In the genomic region with DNA sequence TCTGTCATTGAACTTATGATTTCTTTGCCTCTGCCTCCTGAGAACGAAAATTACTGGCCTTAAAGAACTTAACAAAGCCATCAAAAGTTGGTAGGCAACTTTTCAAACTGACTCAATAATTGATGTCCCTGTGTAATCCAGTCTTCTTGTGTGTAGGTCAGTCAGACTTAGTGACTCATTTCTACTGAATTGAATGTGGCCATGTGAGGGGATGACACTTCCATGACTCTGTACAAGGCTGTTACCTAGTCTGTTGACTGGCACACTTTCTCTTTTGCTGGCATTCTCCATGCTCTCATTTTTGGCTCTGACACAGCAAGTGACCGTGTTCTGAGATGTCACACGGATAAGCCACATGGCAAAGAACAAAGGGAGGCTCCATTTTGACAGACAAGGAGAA, we compare ENCODE assay signal across 13 mouse cellular contexts.
"Had no signal": no experiment of that assay in that cellular context is flagged by ENCODE, and none has a peak within 500 bp of the region (broad histone marks: within the 10 kb centered on the region; RNA-seq: fewer than 3 reads in every experiment).

No protein-coding gene starts in this region.

- H3K27ac ChIP-seq: limb, embryonic 15.5 days; liver, embryonic 12.5 days; midbrain, embryonic 10.5 days; neural tube, embryonic 12.5 days had no signal

- H3K27me3 ChIP-seq: limb, embryonic 15.5 days; liver, embryonic 12.5 days; neural tube, embryonic 12.5 days had no signal

- H3K4me3 ChIP-seq: limb, embryonic 15.5 days; liver, embryonic 12.5 days; midbrain, embryonic 10.5 days; neural tube, embryonic 12.5 days had no signal

- DNase-seq: kidney, postnatal 14 days; lung, embryonic 14.5 days; lung, postnatal 10 days; lung, postnatal 4 days; midbrain, embryonic 14.5 days; right cerebral cortex, postnatal 4 days; spleen, adult 18-20 months; thymus, adult 2 months; thymus, postnatal 25 days had no signal

- H3K4me1 ChIP-seq: limb, embryonic 15.5 days; neural tube, embryonic 12.5 days had no signal
